In genomic region chr10:107024254-107024653, GRCm38 (mm10) we compare ENCODE assay signal across 34 mouse cellular contexts.
"Had no signal": no experiment of that assay in that cellular context is flagged by ENCODE, and none has a peak within 500 bp of the region (broad histone marks: within the 10 kb centered on the region; RNA-seq: fewer than 3 reads in every experiment).

No protein-coding gene starts in this region.

- ATAC-seq: hindbrain, embryonic 16.5 days; hindbrain, postnatal 0 days; inflammation-experienced regulatory T-cells, adult 6 months; intestine, embryonic 15.5 days; intestine, embryonic 16.5 days; intestine, postnatal 0 days had no signal

- H3K27me3 ChIP-seq: heart, embryonic 12.5 days; heart, embryonic 13.5 days; heart, embryonic 15.5 days; hindbrain, embryonic 12.5 days; hindbrain, embryonic 15.5 days; intestine, embryonic 15.5 days; kidney, embryonic 15.5 days had no signal

- H3K9me3 ChIP-seq: heart, embryonic 10.5 days; heart, embryonic 12.5 days; heart, embryonic 13.5 days; heart, embryonic 15.5 days; hindbrain, embryonic 10.5 days; hindbrain, embryonic 12.5 days; hindbrain, embryonic 15.5 days; intestine, embryonic 15.5 days; kidney, embryonic 15.5 days had no signal

- H3K36me3 ChIP-seq: heart, embryonic 10.5 days; heart, embryonic 12.5 days; heart, embryonic 13.5 days; heart, embryonic 15.5 days; hindbrain, embryonic 10.5 days; hindbrain, embryonic 12.5 days; hindbrain, embryonic 15.5 days; intestine, embryonic 15.5 days; kidney, embryonic 15.5 days had no signal

- H3K9ac ChIP-seq: heart, embryonic 12.5 days; heart, embryonic 13.5 days; heart, embryonic 15.5 days; hindbrain, embryonic 12.5 days; hindbrain, embryonic 15.5 days; intestine, embryonic 15.5 days; kidney, embryonic 15.5 days had no signal

- H3K4me1 ChIP-seq: heart, embryonic 10.5 days; heart, embryonic 12.5 days; heart, embryonic 13.5 days; heart, embryonic 15.5 days; hindbrain, embryonic 10.5 days; hindbrain, embryonic 12.5 days; hindbrain, embryonic 15.5 days; intestine, embryonic 15.5 days; kidney, embryonic 15.5 days had no signal

- H3K27ac ChIP-seq: heart, adult 2 months; heart, embryonic 10.5 days; heart, embryonic 13.5 days; heart, embryonic 15.5 days; hindbrain, embryonic 10.5 days; hindbrain, embryonic 12.5 days; hindbrain, embryonic 15.5 days; hindbrain, postnatal 0 days; intestine, embryonic 15.5 days; kidney, embryonic 15.5 days; kidney, postnatal 0 days; layer of hippocampus, adult 2 months had no signal

- DNase-seq: heart, adult 18-20 months; heart, adult 2 months; heart, postnatal 10 days; heart, postnatal 14 days; heart, postnatal 36 days; heart, postnatal 4 days; kidney, adult 11 months; kidney, adult 18-20 months; kidney, adult 2 months; kidney, adult 8-10 months; kidney, adult 9 months; kidney, postnatal 10 days; kidney, postnatal 14 days; kidney, postnatal 25 days; kidney, postnatal 36 days; kidney, postnatal 4 days; layer of hippocampus, postnatal 36 days had no signal

- H3K4me3 ChIP-seq: heart, adult 2 months; heart, embryonic 10.5 days; heart, embryonic 12.5 days; heart, embryonic 13.5 days; heart, embryonic 15.5 days; hindbrain, embryonic 10.5 days; hindbrain, embryonic 12.5 days; hindbrain, embryonic 15.5 days; intestine, embryonic 15.5 days; kidney, embryonic 15.5 days; layer of hippocampus, adult 2 months had no signal

- H3K4me2 ChIP-seq: heart, embryonic 11.5 days; heart, embryonic 12.5 days; heart, embryonic 13.5 days; heart, embryonic 15.5 days; hindbrain, embryonic 12.5 days; hindbrain, embryonic 15.5 days; intestine, embryonic 15.5 days; kidney, embryonic 15.5 days had no signal
